Mouse (Mus musculus) MEL (cell line): ENCODE data around the gene Ylpm1. TPM values are rescaled to one million over a fixed set of nuclear protein-coding genes. Genes with fewer than 3 reads are reported as not detected.

ENCODE experiments used
- DNase-seq: peaks from one replicate; pipeline ENCODE4 v3.0.0; 2011; ENCODE audit warnings: low read depth, low spot score
- H3K27ac ChIP-seq: 2 replicates; pipeline ENCODE4 v1.5.1; 2012; ENCODE audit warnings: low read depth, mild to moderate bottlenecking, control low read depth, low read length, moderate library complexity; ENCODE audit not compliant: control insufficient read depth
- H3K27me3 ChIP-seq, 2 experiments: fragments of 150-350 bp in 1 of 2; sonication (generic) in 1 of 2; 2 replicates each; pipeline ENCODE4 v1.6.1; 2012; ENCODE audit warnings: low read length in 2 of 2, mild to moderate bottlenecking in 2 of 2, improper control_type of control experiment in 1 of 2, moderate library complexity in 1 of 2; ENCODE audit not compliant: insufficient read depth in 2 of 2, control insufficient read depth in 1 of 2
- H3K36me3 ChIP-seq, 2 experiments: 2 replicates each; pipeline ENCODE4 v1.6.1; 2012 to 2014; ENCODE audit warnings: low read length in 2 of 2, improper control_type of control experiment in 1 of 2, inconsistent platforms in 1 of 2, mild to moderate bottlenecking in 1 of 2; ENCODE audit not compliant: insufficient read depth in 2 of 2, control insufficient read depth in 1 of 2
- H3K4me1 ChIP-seq, 2 experiments: fragments of 150-350 bp in 1 of 2; sonication (generic) in 1 of 2; 2 replicates each; pipeline ENCODE4 v1.6.1; 2012; ENCODE audit warnings: low read length in 2 of 2, improper control_type of control experiment in 1 of 2, mild to moderate bottlenecking in 1 of 2; ENCODE audit not compliant: insufficient read depth in 2 of 2, control insufficient read depth in 1 of 2
- H3K4me3 ChIP-seq, 2 experiments: fragments of 150-350 bp in 1 of 2; sonication (generic) in 1 of 2; 2 replicates each; pipeline ENCODE4 v1.5.1; 2012; ENCODE audit warnings: low read depth in 2 of 2, low read length in 2 of 2, mild to moderate bottlenecking in 2 of 2, moderate library complexity in 2 of 2, control low read depth in 1 of 2, improper control_type of control experiment in 1 of 2; ENCODE audit not compliant: control insufficient read depth in 1 of 2, insufficient read depth in 1 of 2
- H3K79me2 ChIP-seq: 2 replicates; pipeline ENCODE4 v1.6.1; 2012; ENCODE audit warnings: mild to moderate bottlenecking, low read length, moderate library complexity; ENCODE audit not compliant: control insufficient read depth, poor library complexity, insufficient read depth
- H3K9ac ChIP-seq: 2 replicates; pipeline ENCODE4 v1.6.1; 2012; ENCODE audit warnings: low read depth, mild to moderate bottlenecking, control low read depth, low read length, moderate library complexity; ENCODE audit not compliant: control insufficient read depth, poor library complexity, severe bottlenecking
- H3K9me3 ChIP-seq: fragments of 150-350 bp; sonication (generic); replicated peaks from 2 replicates; pipeline ENCODE4 v1.6.1; 2012; ENCODE audit warnings: mild to moderate bottlenecking, low read length, improper control_type of control experiment, moderate library complexity; ENCODE audit not compliant: insufficient read depth
- ETS1 ChIP-seq: IDR thresholded peaks from 2 replicates; pipeline ENCODE4 v1.6.1; 2012; ENCODE audit warnings: low read depth, mild to moderate bottlenecking, inconsistent platforms, low read length, improper control_type of control experiment, moderate library complexity
- GABPA ChIP-seq: IDR thresholded peaks from 2 replicates; pipeline ENCODE4 v1.6.1; 2012; ENCODE audit warnings: low read depth, mild to moderate bottlenecking, inconsistent platforms, low read length, improper control_type of control experiment, moderate library complexity
- GATA1 ChIP-seq: IDR thresholded peaks from 2 replicates; pipeline ENCODE4 v1.6.1; 2011; ENCODE audit warnings: low read depth, low read length, improper control_type of control experiment
- HCFC1 ChIP-seq: IDR thresholded peaks from 2 replicates; pipeline ENCODE4 v1.6.1; 2012; ENCODE audit warnings: low read depth, mild to moderate bottlenecking, inconsistent platforms, low read length, improper control_type of control experiment, moderate library complexity
- MAX ChIP-seq: IDR thresholded peaks from 2 replicates; pipeline ENCODE4 v1.6.1; 2011; ENCODE audit warnings: low read length, improper control_type of control experiment
- MAZ ChIP-seq: IDR thresholded peaks from 2 replicates; pipeline ENCODE4 v1.6.1; 2012; ENCODE audit warnings: low read depth, mild to moderate bottlenecking, inconsistent platforms, low read length, improper control_type of control experiment
- NRF1 ChIP-seq: IDR thresholded peaks from 2 replicates; pipeline ENCODE4 v1.6.1; 2014; ENCODE audit warnings: low read depth, mild to moderate bottlenecking, inconsistent platforms, low read length, improper control_type of control experiment, moderate library complexity; ENCODE audit not compliant: poor library complexity, insufficient read depth, severe bottlenecking
- POLR2A ChIP-seq, 2 experiments: IDR thresholded peaks; 2 replicates each; pipeline ENCODE4 v1.6.1; 2011 to 2012; ENCODE audit warnings: low read length in 2 of 2, mild to moderate bottlenecking in 2 of 2, control low read depth in 1 of 2, improper control_type of control experiment in 1 of 2, low read depth in 1 of 2, moderate library complexity in 1 of 2; ENCODE audit not compliant: control insufficient read depth in 1 of 2, insufficient read depth in 1 of 2, poor library complexity in 1 of 2
- POLR2AphosphoS2 ChIP-seq: IDR thresholded peaks from 2 replicates; pipeline ENCODE4 v1.6.1; 2011; ENCODE audit warnings: low read length, improper control_type of control experiment
- POLR2AphosphoS5 ChIP-seq: IDR thresholded peaks from 2 replicates; pipeline ENCODE4 v1.6.1; 2012; ENCODE audit warnings: low read depth, borderline replicate concordance, mild to moderate bottlenecking, inconsistent platforms, low read length, moderate library complexity, mixed read lengths
- RAD21 ChIP-seq: IDR thresholded peaks from 2 replicates; pipeline ENCODE4 v1.6.1; 2011; ENCODE audit warnings: mild to moderate bottlenecking, low read depth, low read length, improper control_type of control experiment
- RCOR1 ChIP-seq: IDR thresholded peaks from 2 replicates; pipeline ENCODE4 v1.6.1; 2012; ENCODE audit warnings: low read depth, mild to moderate bottlenecking, inconsistent platforms, low read length, improper control_type of control experiment
- TCF12 ChIP-seq: IDR thresholded peaks from 2 replicates; pipeline ENCODE4 v1.6.1; 2014; ENCODE audit warnings: low read depth, mild to moderate bottlenecking, inconsistent platforms, low read length, improper control_type of control experiment, moderate library complexity
- UBTF ChIP-seq: IDR thresholded peaks from 2 replicates; pipeline ENCODE4 v1.6.1; 2012; ENCODE audit warnings: low read depth, mild to moderate bottlenecking, inconsistent platforms, low read length, improper control_type of control experiment, moderate library complexity, borderline replicate concordance; ENCODE audit not compliant: insufficient read depth
- USF2 ChIP-seq, 2 experiments: IDR thresholded peaks; 2 replicates each; pipeline ENCODE4 v1.6.1; 2011 to 2012; ENCODE audit warnings: improper control_type of control experiment in 2 of 2, low read length in 2 of 2, borderline replicate concordance in 1 of 2, inconsistent platforms in 1 of 2, low read depth in 1 of 2, mild to moderate bottlenecking in 1 of 2; ENCODE audit not compliant: insufficient read depth in 1 of 2
- ZKSCAN1 ChIP-seq: IDR thresholded peaks from 2 replicates; pipeline ENCODE4 v1.6.1; 2012; ENCODE audit warnings: low read depth, mild to moderate bottlenecking, inconsistent platforms, low read length, improper control_type of control experiment, moderate library complexity
- polyA plus RNA-seq, 2 experiments: library from polyadenylated mRNA; stranded (reverse) in 1 of 2; unstranded in 1 of 2; fragments of >175 nt in 1 of 2; fragments of >200 nt in 1 of 2; gene quantifications; 2 replicates each; pipeline versions ENCODE4 v1.2.1 to v1.2.4; 2012; ENCODE audit warnings: low replicate concordance in 2 of 2, low read depth in 1 of 2; ENCODE audit not compliant: insufficient read length in 2 of 2, insufficient read depth in 1 of 2, missing spikeins in 1 of 2
- total RNA-seq: library from RNA; depleted of rRNA; stranded (reverse); fragments of 300-350 nt; gene quantifications from 2 replicates; pipeline ENCODE4 v1.2.3, GENCODE M21; 2012

The Ylpm1 gene
- total and polyA plus RNA-seq, 3 experiments, result 16.9 to 41.8 (median 29.9) TPM

DNA sequence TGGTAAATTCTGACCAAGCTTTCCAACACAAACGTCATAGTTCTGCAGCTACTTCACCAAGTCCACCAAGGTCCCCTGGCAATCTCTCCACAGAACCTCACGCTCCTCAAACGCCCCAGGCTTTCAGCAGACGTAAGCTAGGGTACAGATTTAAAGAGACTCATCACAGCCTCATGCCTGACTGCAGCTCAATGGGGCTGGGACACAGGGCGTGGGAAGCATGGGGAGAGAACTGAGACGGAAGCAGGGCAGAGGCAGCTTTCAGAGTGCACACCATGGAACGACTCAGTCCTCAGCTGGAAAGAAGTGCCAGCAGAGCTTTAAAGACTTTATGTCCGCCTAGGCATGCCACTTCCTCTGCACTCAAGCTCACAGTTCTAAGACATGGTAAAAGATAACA lies 44.6 kb upstream of the Ylpm1 start:
- no peak overlapping the region for H3K27ac ChIP-seq
- TF ChIP-seq POLR2A (IDR thresholded peaks at IDR 0.05; ENCODE audit: control insufficient read depth in 1 of 2, insufficient read depth in 1 of 2, low read depth in 1 of 2, low read length in 2 of 2, poor library complexity in 1 of 2) (no peak), NRF1 (no peak), HCFC1 (no peak), ETS1 (no peak), POLR2AphosphoS5 (no peak), MAX (no peak), GATA1 (no peak)
- TF ChIP-seq, all 39 proteins: peak for 0
- Histone ChIP-seq H3K79me2 (peaks cover 4% of the 10 kb centered on the region; the same call in 1 of the 2 replicates), H3K4me3 (no peak overlapping the region), H3K4me1 (no peaks in the 10 kb centered on the region), H3K9me3 (no peaks in the 10 kb centered on the region), H3K36me3 (peaks cover 0 to 20% of the 10 kb centered on the region in 2 experiments; a peak in 3 of 4 replicates), H3K9ac (no peak overlapping the region), H3K27me3 (no peaks in the 10 kb centered on the region)
- no peak for DNase-seq

DNA sequence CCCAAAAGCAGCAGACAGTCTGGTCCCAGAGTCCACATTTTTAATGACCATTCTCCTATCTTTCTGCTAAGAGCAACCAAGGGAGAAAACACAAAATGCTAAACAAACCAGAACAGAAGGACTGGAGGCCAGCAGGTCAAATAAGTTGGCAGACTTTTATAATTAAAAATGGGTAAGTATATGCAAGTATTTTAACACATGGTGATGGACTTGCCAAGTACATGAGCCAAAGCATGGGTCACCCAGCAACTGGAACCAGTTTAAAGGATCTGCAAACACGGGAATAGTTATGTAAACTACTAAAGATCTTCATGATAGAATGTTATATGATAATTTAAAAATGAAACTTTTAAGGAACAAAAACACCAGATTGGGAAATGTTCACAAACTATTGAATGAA lies 43.8 kb upstream of the Ylpm1 start:
- no peaks in the 10 kb centered on the region for H3K27me3 ChIP-seq
- no peak overlapping the region for H3K27ac ChIP-seq
- H3K79me2 ChIP-seq, result peaks cover 5% of the 10 kb centered on the region; the same call in 1 of the 2 replicates
- H3K9ac ChIP-seq, result no peak overlapping the region
- H3K4me1 ChIP-seq, result peaks cover 0 to under 1% of the 10 kb centered on the region in 2 experiments; a peak in 1 of 4 replicates
- no peaks in the 10 kb centered on the region for H3K9me3 ChIP-seq
- peaks cover 1 to 19% of the 10 kb centered on the region in 2 experiments; a peak in 3 of 4 replicates for H3K36me3 ChIP-seq
- TF ChIP-seq POLR2AphosphoS2 (no peak), UBTF (no peak)
- DNase-seq, result no peak
- no peak overlapping the region for H3K4me3 ChIP-seq

DNA sequence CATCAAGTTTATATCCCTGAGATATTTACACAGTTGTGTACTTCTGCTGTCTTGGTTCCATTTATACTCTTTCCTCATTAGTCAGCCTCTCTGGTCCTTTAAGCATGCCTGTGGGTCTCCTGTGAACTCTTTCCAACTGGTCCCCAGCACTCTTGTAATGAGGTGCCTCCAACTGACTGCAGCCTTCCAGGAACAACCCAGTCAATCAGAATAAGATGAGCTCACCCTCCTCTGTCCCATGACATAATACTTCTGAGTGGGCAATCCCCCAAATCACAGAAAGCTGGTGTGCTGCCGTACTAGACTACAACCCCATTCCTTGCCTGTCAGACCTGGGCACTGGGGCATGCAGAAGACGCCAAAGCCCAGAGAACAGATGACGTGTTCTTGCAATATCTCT lies 39.8 kb upstream of the Ylpm1 start:
- H3K36me3 ChIP-seq, result peaks cover 14% of the 10 kb centered on the region in 2 experiments
- H3K79me2 ChIP-seq, result peaks cover 11% of the 10 kb centered on the region
- no peak overlapping the region for H3K27ac ChIP-seq
- H3K4me1 ChIP-seq, result peaks cover 11 to 16% of the 10 kb centered on the region in 2 experiments; a peak in 2 of 4 replicates
- H3K27me3 ChIP-seq, result no peaks in the 10 kb centered on the region
- no peak for DNase-seq
- H3K9me3 ChIP-seq, result no peaks in the 10 kb centered on the region
- TF ChIP-seq GABPA, result no peak
- TF ChIP-seq POLR2AphosphoS5, result no peak
- no peak for TF ChIP-seq POLR2AphosphoS2
- no peak for TF ChIP-seq RAD21
- TF ChIP-seq MAZ, result no peak
- TF ChIP-seq TCF12, result no peak
- no peak for TF ChIP-seq NRF1
- no peak for TF ChIP-seq ZKSCAN1
- no peak for TF ChIP-seq USF2 (IDR thresholded peaks at IDR 0.05; ENCODE audit: borderline replicate concordance in 1 of 2, insufficient read depth in 1 of 2, low read depth in 1 of 2, low read length in 2 of 2)
- TF ChIP-seq POLR2A (IDR thresholded peaks at IDR 0.05; ENCODE audit: control insufficient read depth in 1 of 2, insufficient read depth in 1 of 2, low read depth in 1 of 2, low read length in 2 of 2, poor library complexity in 1 of 2), result no peak
- TF ChIP-seq HCFC1, result no peak
- no peak for TF ChIP-seq GATA1
- TF ChIP-seq RCOR1, result no peak
- TF ChIP-seq, all 39 proteins: peak for 0
- Histone ChIP-seq H3K4me3 (no peak overlapping the region), H3K9ac (no peak overlapping the region)
